Mouse (Mus musculus) ovary, postnatal 10 days (tissue): ENCODE results near the gene Snx21.

ENCODE experiments used
- DNase-seq: peaks from one replicate; pipeline ENCODE4 v3.0.0; 2022; ENCODE audit warnings: low spot score

Snx21 gene

DNA sequence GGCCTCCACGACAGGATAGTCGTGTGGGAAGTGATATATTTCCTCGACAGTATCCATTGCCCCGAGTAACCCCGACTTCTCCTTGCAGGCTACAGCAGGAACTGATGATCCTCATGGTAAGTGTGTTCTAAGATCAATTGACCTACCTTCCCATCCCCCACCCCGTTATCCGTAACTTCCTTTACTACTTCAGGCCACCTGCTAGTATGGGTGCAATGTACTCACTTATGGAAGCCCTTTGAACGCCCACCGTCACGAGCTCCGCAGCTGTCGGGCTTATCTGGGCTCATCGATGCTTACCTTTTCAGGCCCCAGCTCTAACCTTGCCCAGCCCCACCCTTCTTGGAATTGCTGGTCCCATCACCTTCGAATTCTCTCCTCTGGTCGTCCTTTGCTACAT lies 15.3 kb upstream of the Snx21 start:
- no peak for DNase-seq

DNA sequence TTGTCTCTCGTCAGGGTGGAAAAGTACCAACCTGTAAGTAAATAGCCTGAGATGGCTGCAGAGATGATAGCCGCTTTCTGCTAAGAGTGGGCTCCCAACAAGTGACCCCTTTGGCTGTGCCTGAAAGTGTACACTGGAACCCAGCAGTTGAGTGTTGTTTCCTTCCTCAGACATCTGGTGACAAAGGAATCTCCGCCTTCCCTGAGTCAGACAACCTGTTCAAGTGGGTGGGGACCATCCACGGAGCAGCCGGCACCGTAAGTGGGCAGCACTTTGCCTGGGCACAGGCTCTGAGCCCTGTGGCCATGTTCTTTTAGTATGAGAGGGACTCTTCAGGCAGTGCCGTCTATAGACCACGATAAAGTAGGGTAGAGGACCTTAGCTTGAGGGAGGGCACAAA lies 14.5 kb upstream of the Snx21 start:
- DNase-seq: no peak

GRCm38 (mm10) chr2:164773229-164773988 lies 12.2 kb upstream of the Snx21 start:
- no peak for DNase-seq

GRCm38 (mm10) chr2:164773989-164774364 lies 11.6 kb upstream of the Snx21 start:
- DNase-seq: no peak

GRCm38 (mm10) chr2:164776130-164776529 lies 9.5 kb upstream of the Snx21 start:
- DNase-seq: no peak

- no peak for DNase-seq
Measured at GRCm38 (mm10) chr2:164776801-164777200, 8.8 kb upstream of the Snx21 start.

GRCm38 (mm10) chr2:164777246-164778014 lies 8.2 kb upstream of the Snx21 start:
- no peak for DNase-seq

GRCm38 (mm10) chr2:164778015-164778287 lies 7.7 kb upstream of the Snx21 start:
- DNase-seq: no peak

- no peak for DNase-seq
Measured at GRCm38 (mm10) chr2:164778809-164779208, 6.8 kb upstream of the Snx21 start.

DNA sequence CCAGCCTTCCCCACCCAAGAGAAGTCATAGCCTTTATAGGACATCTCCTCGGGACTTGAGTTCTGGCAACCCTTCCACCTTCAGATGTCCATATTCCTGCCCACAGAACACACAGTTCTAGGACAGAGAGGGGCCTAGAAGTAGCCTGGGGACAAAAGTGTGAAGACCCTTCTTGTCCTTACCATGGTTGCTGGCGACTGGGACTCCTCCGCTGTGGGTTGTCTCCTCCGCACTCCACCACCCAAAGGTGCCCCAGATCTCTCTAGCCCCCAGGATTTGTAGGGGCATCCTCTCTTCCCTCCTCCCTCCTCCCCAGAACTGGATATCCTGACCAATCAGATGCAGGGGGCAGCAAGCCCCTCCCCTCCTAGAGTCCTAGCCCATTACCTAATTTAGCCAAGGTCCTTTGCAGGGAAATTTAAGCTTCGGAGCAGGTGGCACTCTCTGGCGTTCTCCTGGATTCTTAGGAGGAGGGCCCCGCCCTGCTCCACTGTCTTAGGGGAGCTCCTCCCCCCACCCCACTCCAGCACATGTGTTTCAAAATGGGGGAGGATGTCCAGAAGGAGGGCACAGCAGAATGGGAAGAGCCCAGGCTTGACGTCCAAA lies 6.0 kb upstream of the Snx21 start, which contains the start of gene Tnnc2:
TSS of gene Tnnc2 (minus strand) at position 487 of the 606 bp plus-strand sequence.
- no peak for DNase-seq

DNA sequence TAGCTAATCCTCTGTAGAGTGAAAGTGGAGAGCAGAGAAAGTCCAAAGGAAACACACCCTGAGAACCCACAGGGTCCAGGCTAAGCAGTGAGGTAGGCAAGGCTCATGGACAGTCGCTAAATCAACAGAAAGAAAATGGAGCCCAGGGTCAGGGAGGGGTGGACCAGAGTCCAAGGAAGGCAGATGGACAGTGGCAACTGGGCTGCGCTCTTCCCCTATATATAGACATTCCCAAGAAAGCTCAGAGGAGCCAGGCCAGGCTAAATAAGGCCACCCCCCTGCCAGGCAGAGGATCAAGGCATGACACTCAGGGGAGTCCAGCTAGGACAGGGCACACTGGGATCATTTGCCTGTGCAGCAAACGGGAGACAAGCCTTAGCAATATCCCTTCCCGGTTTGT lies 3.7 kb upstream of the Snx21 start:
- no peak for DNase-seq

DNA sequence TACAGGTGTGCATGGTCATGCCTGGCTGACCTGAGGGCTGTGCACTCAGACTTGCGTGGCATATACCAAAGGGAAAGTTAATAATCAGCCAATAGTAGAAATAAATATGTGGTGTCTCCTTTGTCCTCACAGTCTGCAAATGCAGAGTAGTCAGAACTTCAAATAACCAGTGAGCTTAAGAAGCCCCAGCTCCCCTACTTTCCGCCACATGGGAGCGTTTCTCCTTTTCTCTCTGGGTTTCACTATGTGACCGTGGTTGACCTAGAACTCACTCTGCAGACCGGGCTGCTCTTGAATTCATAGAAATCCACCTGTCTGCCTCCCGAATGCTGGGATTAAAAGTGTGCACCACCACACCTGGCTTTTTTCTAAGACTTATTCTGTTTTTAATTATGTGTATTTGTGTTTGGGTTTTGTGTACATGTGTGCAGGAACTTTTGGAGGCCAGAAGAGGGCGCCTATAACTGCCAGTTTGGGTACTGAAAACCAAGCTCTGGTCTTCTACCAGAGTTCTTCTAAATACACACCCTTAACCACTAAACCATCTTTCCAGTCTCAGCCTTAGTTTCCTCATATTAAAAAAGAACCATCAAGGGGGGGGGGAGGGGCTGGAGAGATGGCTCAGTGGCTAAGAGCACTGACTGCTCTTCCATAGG lies 1.6 kb upstream of the Snx21 start:
- DNase-seq: no peak

DNA sequence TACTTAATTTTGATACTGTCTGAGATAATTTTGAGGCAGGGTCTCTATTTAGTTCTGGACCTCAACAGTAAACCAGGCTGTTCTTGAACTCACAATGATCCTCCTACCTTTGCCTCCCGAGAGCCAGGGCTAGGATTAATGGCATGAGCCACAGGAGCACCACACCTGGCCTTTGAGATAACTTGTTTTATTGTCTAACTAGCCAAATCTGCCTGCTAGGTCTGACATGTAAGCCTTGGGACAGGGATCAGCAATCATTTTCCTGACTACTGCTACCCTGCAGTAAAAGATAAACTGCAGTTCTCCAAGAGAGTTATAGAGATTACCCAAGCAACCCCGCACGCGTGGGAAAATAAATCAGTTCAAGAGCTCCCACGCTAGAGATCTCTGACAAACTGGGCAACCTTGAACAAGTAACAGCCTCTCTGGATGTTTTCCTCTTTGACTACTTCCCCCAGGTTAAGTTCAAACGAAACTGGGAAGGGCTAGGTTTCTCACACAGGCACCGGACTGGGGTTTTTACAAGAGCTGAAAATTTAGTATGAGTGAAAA lies 678 bp upstream of the Snx21 start:
- DNase-seq: no peak

DNA sequence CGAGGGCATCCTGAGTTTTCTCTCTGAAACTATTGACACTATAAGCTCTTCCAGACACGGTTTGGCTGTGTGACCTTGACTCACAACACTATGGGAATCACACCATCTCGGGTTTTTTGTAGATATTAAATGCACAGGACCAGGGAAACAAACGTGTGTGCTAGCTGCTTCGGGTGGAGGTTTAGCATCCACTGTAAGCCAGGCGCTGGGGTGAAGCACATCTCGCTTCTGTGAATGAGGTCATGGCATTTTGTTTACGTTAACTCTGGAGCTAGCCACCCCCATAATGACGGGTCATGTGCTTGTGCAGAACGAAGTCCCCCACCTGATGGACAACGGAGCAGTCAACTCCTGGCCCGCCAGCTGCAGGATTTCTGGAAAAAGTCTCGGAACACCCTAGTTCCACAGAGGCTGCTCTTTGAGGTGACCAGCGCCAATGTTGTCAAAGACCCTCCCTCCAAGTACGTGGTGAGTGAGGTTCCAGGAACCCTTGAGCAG lies 814 bp downstream of the Snx21 start:
- no peak for DNase-seq

GRCm38 (mm10) chr2:164787032-164787431 lies 1.4 kb downstream of the Snx21 start:
- no peak for DNase-seq

DNA sequence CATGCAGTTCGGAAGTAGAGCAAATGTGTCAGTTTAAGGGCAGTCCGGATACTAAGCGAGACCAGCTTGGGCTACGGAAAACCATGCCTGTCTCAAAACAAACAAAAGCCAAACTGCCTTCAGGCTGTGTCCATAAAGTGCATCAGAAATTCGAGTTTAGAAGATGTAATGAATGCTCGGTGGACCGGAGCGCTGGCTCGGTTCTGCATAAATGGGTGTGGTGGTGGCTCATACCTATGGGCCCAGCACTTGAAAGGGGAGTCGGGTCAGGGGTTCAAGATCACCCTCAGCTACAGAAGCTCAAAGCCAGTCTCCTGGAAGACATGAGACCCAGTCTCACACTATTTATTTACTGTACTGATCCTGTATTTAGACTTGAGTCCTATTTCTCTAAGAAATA lies 2.2 kb downstream of the Snx21 start:
- DNase-seq: no peak

GRCm38 (mm10) chr2:164788411-164788810 lies 2.8 kb downstream of the Snx21 start:
- DNase-seq: no peak

DNA sequence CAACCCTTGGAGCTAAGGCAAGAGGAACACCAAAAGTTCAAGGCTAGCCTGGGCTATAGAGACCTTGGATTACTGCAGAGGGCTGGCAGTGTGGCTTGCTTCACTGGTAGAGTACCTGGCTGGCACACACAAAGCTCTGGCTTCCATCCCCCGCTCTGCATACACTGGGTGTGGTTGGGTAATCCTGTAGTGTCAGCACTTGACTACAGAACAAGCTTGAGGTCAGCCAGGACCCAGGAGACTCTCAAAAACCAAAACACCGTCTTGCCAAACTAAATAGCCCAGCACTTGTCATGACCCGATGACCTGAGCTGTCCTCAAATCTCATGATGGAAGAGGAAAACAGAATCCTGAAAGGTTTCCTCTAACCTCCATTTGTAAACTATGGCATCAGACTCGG lies 4.8 kb downstream of the Snx21 start:
- no peak for DNase-seq

GRCm38 (mm10) chr2:164791841-164792261 lies 6.2 kb downstream of the Snx21 start:
- DNase-seq: no peak

DNA sequence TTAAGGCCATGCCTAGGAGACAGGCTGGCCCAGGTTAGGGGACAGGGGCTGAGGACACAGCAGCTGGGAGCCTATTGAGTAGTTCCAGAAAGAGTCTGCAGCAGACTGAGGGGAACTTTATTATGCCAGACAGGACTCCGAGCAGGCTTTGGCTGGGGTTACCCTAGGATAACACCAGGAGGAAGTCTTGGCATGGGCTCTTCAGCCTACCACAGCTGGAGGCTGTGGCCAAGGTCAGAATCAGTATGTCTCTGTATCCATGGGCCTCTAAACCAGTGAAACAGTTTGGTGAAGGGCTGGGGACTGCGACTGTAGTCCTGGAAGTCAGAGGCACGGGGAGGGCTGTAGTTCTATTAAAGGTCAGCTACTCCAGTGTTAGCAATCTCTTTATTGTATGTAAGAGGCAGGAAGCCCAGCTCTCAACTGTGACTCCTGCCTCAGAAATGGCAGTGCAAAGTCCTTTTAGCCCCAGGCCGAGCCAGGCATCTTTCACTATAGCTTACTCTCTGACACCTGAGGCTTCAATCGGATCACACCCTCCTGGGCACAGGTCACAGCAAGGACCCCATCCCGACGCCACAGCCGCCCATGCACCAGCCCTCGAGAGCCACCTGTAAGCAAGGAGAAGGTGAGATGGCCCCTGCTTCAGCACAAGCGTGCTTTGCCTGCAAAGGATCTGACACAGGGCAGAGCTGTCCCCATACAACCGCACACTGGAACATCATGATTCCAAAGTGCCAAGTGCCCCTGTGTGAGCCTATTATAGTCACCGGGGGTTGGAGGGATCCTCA lies 7.0 kb downstream of the Snx21 start:
- no peak for DNase-seq

DNA sequence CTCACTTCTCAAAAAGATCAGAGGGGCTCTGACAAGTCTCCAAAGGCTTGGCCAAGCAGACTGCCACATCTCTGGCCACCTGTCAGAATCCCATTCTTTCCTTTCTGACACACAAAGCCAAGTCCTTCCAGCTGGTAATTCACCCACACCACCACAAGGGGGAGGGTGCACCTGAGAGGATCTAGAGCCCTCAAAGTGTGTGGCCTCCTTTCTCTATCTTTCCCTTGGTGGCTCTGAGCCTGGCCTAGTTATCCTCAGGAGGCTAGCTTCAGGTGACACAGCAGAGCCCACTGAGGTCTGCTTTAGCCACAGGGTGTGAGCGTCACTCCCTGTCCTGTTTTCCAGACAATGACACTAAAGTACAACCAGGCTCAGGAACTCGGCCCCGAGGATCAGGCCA lies 7.6 kb downstream of the Snx21 start:
- DNase-seq: no peak

GRCm38 (mm10) chr2:164793772-164794171 lies 8.1 kb downstream of the Snx21 start:
- no peak for DNase-seq
